Mouse (Mus musculus): ENCODE measurements around the gene Samd10. TPM values are rescaled to one million over a fixed set of nuclear protein-coding genes. Genes with fewer than 3 reads are reported as not detected.

Samd10 gene
- polyA plus RNA-seq, 1 experiment from 2014 or later, result 112 TPM

GRCm38 (mm10) chr2:181589732-181590105 is 9.3 kb downstream of the Samd10 start:
- Histone ChIP-seq H3K4me3 (no peak overlapping the region), H3K27me3 (no peaks in the 10 kb centered on the region), H3K27ac (replicated peaks) (no peak overlapping the region), H3K9ac (replicated peaks) (no peak overlapping the region), H3K36me3 (peaks cover 55% of the 10 kb centered on the region), H3K9me3 (no peaks in the 10 kb centered on the region), H3K4me2 (replicated peaks) (no peak overlapping the region), H3K4me1 (peaks cover 25% of the 10 kb centered on the region)
- ATAC-seq (replicated peaks), result no peak
- 94% methylated on average over 9 of the region's 9 CpGs for WGBS

- Histone ChIP-seq H3K36me3 (peaks cover 61% of the 10 kb centered on the region), H3K9me3 (no peaks in the 10 kb centered on the region), H3K27me3 (no peaks in the 10 kb centered on the region), H3K4me1 (peaks cover 25% of the 10 kb centered on the region), H3K9ac (replicated peaks) (no peak overlapping the region), H3K27ac (replicated peaks) (no peak overlapping the region), H3K4me3 (no peak overlapping the region), H3K4me2 (replicated peaks) (no peak overlapping the region)
- ATAC-seq (replicated peaks), result no peak
- 93% methylated on average over 10 of the region's 10 CpGs for WGBS
Measured at GRCm38 (mm10) chr2:181589011-181589731, 9.8 kb downstream of the Samd10 start.

GRCm38 (mm10) chr2:181588229-181588780 is 10.7 kb downstream of the Samd10 start:
- 93% methylated on average over 11 of the region's 11 CpGs for WGBS
- H3K9me3 ChIP-seq, result no peaks in the 10 kb centered on the region
- no peak overlapping the region for H3K4me3 ChIP-seq
- H3K27ac ChIP-seq (replicated peaks), result no peak overlapping the region
- ATAC-seq (replicated peaks), result no peak
- no peak overlapping the region for H3K4me2 ChIP-seq (replicated peaks)
- peaks cover 24% of the 10 kb centered on the region for H3K4me1 ChIP-seq
- peaks cover 68% of the 10 kb centered on the region for H3K36me3 ChIP-seq
- no peak overlapping the region for H3K9ac ChIP-seq (replicated peaks)
- H3K27me3 ChIP-seq, result no peaks in the 10 kb centered on the region

- Histone ChIP-seq H3K4me3 (no peak overlapping the region), H3K27ac (replicated peaks) (no peak overlapping the region), H3K36me3 (peaks cover 72% of the 10 kb centered on the region), H3K9ac (replicated peaks) (no peak overlapping the region), H3K9me3 (no peaks in the 10 kb centered on the region), H3K4me2 (replicated peaks) (no peak overlapping the region), H3K27me3 (no peaks in the 10 kb centered on the region), H3K4me1 (peaks cover 19% of the 10 kb centered on the region)
- ATAC-seq (replicated peaks), result no peak
- WGBS, result 82% methylated on average over 6 of the region's 6 CpGs
Measured at GRCm38 (mm10) chr2:181587796-181588195, 11.2 kb downstream of the Samd10 start.

- ATAC-seq (replicated peaks), result no peak
- Histone ChIP-seq H3K36me3 (peaks cover 72% of the 10 kb centered on the region), H3K4me2 (replicated peaks) (no peak overlapping the region), H3K9me3 (no peaks in the 10 kb centered on the region), H3K4me1 (peaks cover 18% of the 10 kb centered on the region), H3K9ac (replicated peaks) (no peak overlapping the region), H3K27me3 (no peaks in the 10 kb centered on the region), H3K4me3 (no peak overlapping the region), H3K27ac (replicated peaks) (no peak overlapping the region)
- 98% methylated on average over 3 of the region's 3 CpGs for WGBS
Measured at GRCm38 (mm10) chr2:181586124-181586523, 12.9 kb downstream of the Samd10 start.

- ATAC-seq (replicated peaks), result no peak
- 90% methylated on average over 5 of the region's 5 CpGs for WGBS
- Histone ChIP-seq H3K4me1 (peaks cover 16% of the 10 kb centered on the region), H3K27me3 (no peaks in the 10 kb centered on the region), H3K4me3 (no peak overlapping the region), H3K36me3 (peaks cover 72% of the 10 kb centered on the region), H3K9me3 (no peaks in the 10 kb centered on the region), H3K9ac (replicated peaks) (no peak overlapping the region), H3K27ac (replicated peaks) (no peak overlapping the region), H3K4me2 (replicated peaks) (no peak overlapping the region)
Measured at GRCm38 (mm10) chr2:181585506-181585905, 13.5 kb downstream of the Samd10 start.

- WGBS, result 91% methylated on average over 4 of the region's 4 CpGs
- H3K36me3 ChIP-seq, result peaks cover 61% of the 10 kb centered on the region
Measured at GRCm38 (mm10) chr2:181584411-181584942, 14.5 kb downstream of the Samd10 start, which contains the start of gene Uckl1. TSS of gene Uckl1 (minus strand) at chr2:181584892.

GRCm38 (mm10) chr2:181583460-181584257 is 15.4 kb downstream of the Samd10 start:
- no peak overlapping the region for H3K9ac ChIP-seq (replicated peaks)
- H3K27ac ChIP-seq (replicated peaks), result no peak overlapping the region
- no peak overlapping the region for H3K4me3 ChIP-seq
- H3K9me3 ChIP-seq, result no peaks in the 10 kb centered on the region
- no peak overlapping the region for H3K4me2 ChIP-seq (replicated peaks)
- no peak for ATAC-seq (replicated peaks)
- H3K27me3 ChIP-seq, result no peaks in the 10 kb centered on the region
- H3K36me3 ChIP-seq, result peaks cover 54% of the 10 kb centered on the region
- H3K4me1 ChIP-seq, result peaks cover 20% of the 10 kb centered on the region
- WGBS, result 92% methylated on average over 3 of the region's 3 CpGs

More at GRCm38 (mm10) chr2:181584411-181584942, 14.5 kb downstream of the Samd10 start, which contains the start of gene Uckl1:
- no peak within 1 kb of the TSS for H3K4me3 ChIP-seq
- H3K9ac ChIP-seq (replicated peaks), result no peak within 1 kb of the TSS
- H3K4me2 ChIP-seq (replicated peaks), result no peak within 1 kb of the TSS
- no peaks in the 10 kb centered on the region for H3K27me3 ChIP-seq
- peaks cover 20% of the 10 kb centered on the region for H3K4me1 ChIP-seq
- no peak within 1 kb of the TSS for H3K27ac ChIP-seq (replicated peaks)
- no peak for ATAC-seq (replicated peaks)
- no peaks in the 10 kb centered on the region for H3K9me3 ChIP-seq

GRCm38 (mm10) chr2:181582939-181583338 is 16.1 kb downstream of the Samd10 start:
- H3K4me1 ChIP-seq, result peaks cover 25% of the 10 kb centered on the region
- H3K36me3 ChIP-seq, result peaks cover 48% of the 10 kb centered on the region
- H3K27me3 ChIP-seq, result no peaks in the 10 kb centered on the region
- H3K27ac ChIP-seq (replicated peaks), result no peak overlapping the region
- H3K9ac ChIP-seq (replicated peaks), result no peak overlapping the region
- no peaks in the 10 kb centered on the region for H3K9me3 ChIP-seq
- no peak overlapping the region for H3K4me3 ChIP-seq
- 85% methylated on average over 1 of the region's 1 CpGs for WGBS
- H3K4me2 ChIP-seq (replicated peaks), result no peak overlapping the region
- ATAC-seq (replicated peaks), result no peak

GRCm38 (mm10) chr2:181582358-181582757 is 16.7 kb downstream of the Samd10 start:
- Histone ChIP-seq H3K9ac (replicated peaks) (no peak overlapping the region), H3K9me3 (no peaks in the 10 kb centered on the region), H3K36me3 (peaks cover 43% of the 10 kb centered on the region), H3K27me3 (no peaks in the 10 kb centered on the region), H3K4me3 (no peak overlapping the region), H3K4me2 (replicated peaks) (no peak overlapping the region), H3K4me1 (peaks cover 30% of the 10 kb centered on the region), H3K27ac (replicated peaks) (peak overlapping the region; percentile 91)
- peak; percentile 7; the same call in 1 of the 2 replicates for ATAC-seq (replicated peaks)
- 81% methylated on average over 2 of the region's 2 CpGs for WGBS

GRCm38 (mm10) chr2:181581402-181582120 is 17.5 kb downstream of the Samd10 start:
- Histone ChIP-seq H3K4me3 (peak overlapping the region; percentile 73), H3K9ac (replicated peaks) (peak overlapping the region; percentile 82), H3K4me2 (replicated peaks) (peak overlapping the region; percentile 84), H3K9me3 (no peaks in the 10 kb centered on the region), H3K27ac (replicated peaks) (peak overlapping the region; percentile 91), H3K27me3 (no peaks in the 10 kb centered on the region), H3K4me1 (peaks cover 32% of the 10 kb centered on the region), H3K36me3 (peaks cover 35% of the 10 kb centered on the region)
- WGBS, result under 1% methylated on average over 49 of the region's 49 CpGs
- ATAC-seq (replicated peaks), result peak; percentile 85

Data from forebrain, embryonic 15.5 days (tissue).